Comparison of ENCODE assay signal across 24 mouse cellular contexts in genomic region chr17:34883332-34883731, GRCm38 (mm10). TPM values are rescaled to one million over a fixed set of nuclear protein-coding genes. Genes with fewer than 3 reads are reported as not detected.
A peak's percentile ranks its signal among the peaks of the same experiment; 100 is the strongest.
DNase-seq lines count a peak whose midpoint lies in the region; ATAC-seq and TF ChIP-seq lines count a peak whose summit lies in the region.
"Had no signal": no experiment of that assay in that cellular context is flagged by ENCODE, and none has a peak within 500 bp of the region (broad histone marks: within the 10 kb centered on the region; RNA-seq: fewer than 3 reads in every experiment).

No protein-coding gene starts in this region.

- no peak for DNase-seq in layer of hippocampus, adult 2 months (ENCODE audit: low spot score in 2 of 2)
- no peak for DNase-seq in layer of hippocampus, adult 11-12 months (ENCODE audit: low spot score)
- peak; percentile 40 for DNase-seq in MEL (ENCODE audit: low read depth, low spot score)
- DNase-seq in adrenal gland, postnatal 14 days: no peak
- DNase-seq in frontal cortex, adult 2 months (ENCODE audit: extremely low spot score in 1 of 2, low spot score in 1 of 2): no peak
- DNase-seq: adrenal gland, postnatal 10 days; cerebellum, adult 9-11 months; heart, postnatal 10 days; kidney, adult 9 months; layer of hippocampus, postnatal 36 days; lung, embryonic 14.5 days; spleen, adult 18-20 months; thymus, postnatal 14 days had no signal

- H3K4me3 ChIP-seq in layer of hippocampus, adult 2 months: no peak overlapping the region
- no peak overlapping the region for H3K4me3 ChIP-seq in MEL (ENCODE audit: control insufficient read depth in 1 of 2, insufficient read depth in 1 of 2, low read depth in 2 of 2, low read length in 2 of 2)
- no peak overlapping the region for H3K4me3 ChIP-seq in midbrain, embryonic 15.5 days
- H3K4me3 ChIP-seq: hindbrain, embryonic 15.5 days; limb, embryonic 15.5 days; neural tube, embryonic 13.5 days had no signal

- no peak for TF ChIP-seq POLR2A in MEL (IDR thresholded peaks at IDR 0.05; ENCODE audit: control insufficient read depth in 1 of 2, insufficient read depth in 1 of 2, low read depth in 1 of 2, low read length in 2 of 2, poor library complexity in 1 of 2)

- H3K27me3 ChIP-seq in MEL (ENCODE audit: control insufficient read depth in 1 of 2, insufficient read depth in 2 of 2, low read length in 2 of 2): no peaks in the 10 kb centered on the region
- peaks cover 2% of the 10 kb centered on the region; the same call in 1 of the 2 replicates for H3K27me3 ChIP-seq in midbrain, embryonic 15.5 days (replicated peaks)

- no peaks in the 10 kb centered on the region for H3K79me2 ChIP-seq in MEL (ENCODE audit: control insufficient read depth, insufficient read depth, low read length, poor library complexity)

- no peaks in the 10 kb centered on the region for H3K36me3 ChIP-seq in MEL (ENCODE audit: control insufficient read depth in 1 of 2, insufficient read depth in 2 of 2, low read length in 2 of 2)
- no peaks in the 10 kb centered on the region for H3K36me3 ChIP-seq in midbrain, embryonic 15.5 days (replicated peaks)
- H3K36me3 ChIP-seq: hindbrain, embryonic 15.5 days; limb, embryonic 15.5 days; neural tube, embryonic 13.5 days had no signal

- no peak overlapping the region for H3K4me2 ChIP-seq in midbrain, embryonic 15.5 days
- H3K4me2 ChIP-seq: hindbrain, embryonic 15.5 days; limb, embryonic 15.5 days; lung, embryonic 14.5 days; neural tube, embryonic 13.5 days had no signal

- TF ChIP-seq CTCF in layer of hippocampus, adult 2 months (conservative IDR thresholded peaks at IDR 0.05): peak; percentile 34
- peak in 1 of 3 experiments; percentile 19; a peak in 2 of 6 replicates for TF ChIP-seq CTCF in MEL (IDR thresholded peaks at IDR 0.05 in 2 of 3, conservative IDR thresholded peaks at IDR 0.05 in 1 of 3; ENCODE audit: control insufficient read depth in 1 of 3, insufficient read depth in 1 of 3, low read depth in 2 of 3, low read length in 3 of 3, poor library complexity in 1 of 3, severe bottlenecking in 1 of 3)

- H3K27ac ChIP-seq in layer of hippocampus, adult 2 months: no peak overlapping the region
- no peak overlapping the region for H3K27ac ChIP-seq in MEL (ENCODE audit: control insufficient read depth, low read depth, low read length)
- no peak overlapping the region for H3K27ac ChIP-seq in midbrain, embryonic 15.5 days
- H3K27ac ChIP-seq: hindbrain, embryonic 15.5 days; limb, embryonic 15.5 days; neural tube, embryonic 13.5 days had no signal

- no peak for TF ChIP-seq EP300 in MEL (IDR thresholded peaks at IDR 0.05; ENCODE audit: low read depth in 1 of 2, low read length in 2 of 2)

- 71% methylated on average over 3 of the region's 3 CpGs for WGBS in midbrain, embryonic 15.5 days

- H3K9me3 ChIP-seq in MEL (replicated peaks; ENCODE audit: insufficient read depth, low read length): no peaks in the 10 kb centered on the region
- H3K9me3 ChIP-seq in midbrain, embryonic 15.5 days: no peaks in the 10 kb centered on the region
- H3K9me3 ChIP-seq: hindbrain, embryonic 15.5 days; limb, embryonic 15.5 days; neural tube, embryonic 13.5 days had no signal

- peak; percentile 61; the same call in 1 of the 2 replicates for ATAC-seq in common myeloid progenitor, adult 5-6 weeks (replicated peaks; ENCODE audit: low read depth, poor library complexity, severe bottlenecking)
- peak; percentile 68 for ATAC-seq in megakaryocyte progenitor cell, adult 5-6 weeks (replicated peaks; ENCODE audit: poor library complexity)
- no peak for ATAC-seq in midbrain, embryonic 15.5 days (replicated peaks)
- ATAC-seq: forebrain, embryonic 14.5 days had no signal

- H3K9ac ChIP-seq in MEL (ENCODE audit: control insufficient read depth, low read depth, low read length, poor library complexity, severe bottlenecking): no peak overlapping the region
- H3K9ac ChIP-seq in midbrain, embryonic 15.5 days: no peak overlapping the region
- H3K9ac ChIP-seq: hindbrain, embryonic 15.5 days; limb, embryonic 15.5 days; lung, embryonic 14.5 days; neural tube, embryonic 13.5 days had no signal

- TF ChIP-seq RAD21 in MEL (IDR thresholded peaks at IDR 0.05; ENCODE audit: low read depth, low read length): no peak

- no peaks in the 10 kb centered on the region for H3K4me1 ChIP-seq in MEL (ENCODE audit: control insufficient read depth in 1 of 2, insufficient read depth in 2 of 2, low read length in 2 of 2)
- H3K4me1 ChIP-seq in midbrain, embryonic 15.5 days: no peaks in the 10 kb centered on the region
- H3K4me1 ChIP-seq: hindbrain, embryonic 15.5 days; neural tube, embryonic 13.5 days had no signal

TF ChIP-seq in MEL, 35 proteins besides CTCF, POLR2A, EP300 and RAD21 (continues in another document):
- no peak for TF ChIP-seq MYC (IDR thresholded peaks at IDR 0.05; ENCODE audit: low read depth, low read length)
- no peak for TF ChIP-seq POLR2AphosphoS2 (IDR thresholded peaks at IDR 0.05; ENCODE audit: low read length)
- TF ChIP-seq JUND (IDR thresholded peaks at IDR 0.05; ENCODE audit: low read depth, low read length): no peak
- TF ChIP-seq KAT2A (conservative IDR thresholded peaks at IDR 0.05; ENCODE audit: low read depth, low read length): no peak
- TF ChIP-seq NELFE (IDR thresholded peaks at IDR 0.05; ENCODE audit: low read depth, low read length): no peak
- TF ChIP-seq SMC3 (IDR thresholded peaks at IDR 0.05; ENCODE audit: low read depth, low read length): no peak
- no peak for TF ChIP-seq MEF2A (IDR thresholded peaks at IDR 0.05; ENCODE audit: extremely low read depth, insufficient replicate concordance, low read depth, low read length, poor library complexity, severe bottlenecking)
- TF ChIP-seq MAX (IDR thresholded peaks at IDR 0.05; ENCODE audit: low read length): no peak
- no peak for TF ChIP-seq GABPA (IDR thresholded peaks at IDR 0.05; ENCODE audit: low read depth, low read length)
- no peak for TF ChIP-seq TBP (IDR thresholded peaks at IDR 0.05; ENCODE audit: low read depth, low read length)

RNA-seq across cellular contexts. Expression of gene Gm20547, which starts 1.5 kb away (rescaled TPM):
- not detected for total RNA-seq in layer of hippocampus, adult 2 months (2021)
- not detected in 2 replicates for total RNA-seq in MEL (2012; rRNA removed)
- polyA plus RNA-seq in MEL (2012; ENCODE audit: insufficient read depth in 1 of 2, insufficient read length in 2 of 2, low read depth in 1 of 2, low replicate concordance in 2 of 2, missing spikeins in 1 of 2): under 1 TPM in 1 of 2 experiments, not detected in 1; 0.03 TPM
- total RNA-seq in common myeloid progenitor, adult 5-6 weeks (2017): not detected in 2 replicates
- total RNA-seq in megakaryocyte progenitor cell, adult 5-6 weeks (2015): not detected in 2 replicates
- not detected in 2 replicates for total RNA-seq in megakaryocyte progenitor cell, adult 5-6 weeks (2017)
- total RNA-seq in adrenal gland, postnatal 14 days (2021): not detected in 2 replicates
- 0.18 TPM in 1 of 2 replicates, not detected in the other for polyA plus RNA-seq in midbrain, embryonic 15.5 days (2015; fragmentation: Nextera tagmentation; extraction: Ambion mirVana)
- 0.08 TPM in 1 of 2 replicates, not detected in the other for polyA plus RNA-seq in frontal cortex, adult 2 months (2012; rRNA removed)
- total RNA-seq: gastrocnemius, adult 8-10 months; heart, postnatal 10 days; layer of hippocampus, postnatal 36 days; left cerebral cortex, postnatal 25 days had no signal
- polyA plus RNA-seq: forebrain, embryonic 14.5 days; hindbrain, embryonic 15.5 days; large intestine, adult 2 months; limb, embryonic 15.5 days; lung, embryonic 14.5 days; neural tube, embryonic 13.5 days; stomach, embryonic 14.5 days had no signal

RNA-seq across cellular contexts. Expression of gene Zbtb12, which starts 4.0 kb away (rescaled TPM):
- 1 to 10 TPM; 7.5 to 9.0 TPM for total RNA-seq in layer of hippocampus, adult 2 months (2021)
- total RNA-seq in MEL (2012; rRNA removed): 6.6 and 7.6 TPM in 2 replicates
- polyA plus RNA-seq in MEL (2012; ENCODE audit: insufficient read depth in 1 of 2, insufficient read length in 2 of 2, low read depth in 1 of 2, low replicate concordance in 2 of 2, missing spikeins in 1 of 2): 10 to 100 TPM in 1 of 2 experiments, not detected in 1; 24.3 TPM
- total RNA-seq in common myeloid progenitor, adult 5-6 weeks (2017): 11.1 and 16.2 TPM in 2 replicates
- 7.7 and 9.9 TPM in 2 replicates for total RNA-seq in megakaryocyte progenitor cell, adult 5-6 weeks (2015)
- 13.6 and 15.1 TPM in 2 replicates for total RNA-seq in megakaryocyte progenitor cell, adult 5-6 weeks (2017)
- total RNA-seq in adrenal gland, postnatal 14 days (2021): 13.8 and 15.2 TPM in 2 replicates
- polyA plus RNA-seq in midbrain, embryonic 15.5 days (2015; fragmentation: Nextera tagmentation; extraction: Ambion mirVana): 17.4 and 17.5 TPM in 2 replicates
- polyA plus RNA-seq in frontal cortex, adult 2 months (2012; rRNA removed): 7.5 and 8.8 TPM in 2 replicates

RNA-seq across cellular contexts. Expression of gene C2, which starts 14.7 kb away (rescaled TPM):
- total RNA-seq in layer of hippocampus, adult 2 months (2021): 1 to 10 TPM; 1.1 to 1.8 TPM
- 1.6 and 2.2 TPM in 2 replicates for total RNA-seq in MEL (2012; rRNA removed)
- polyA plus RNA-seq in MEL (2012; ENCODE audit: insufficient read depth in 1 of 2, insufficient read length in 2 of 2, low read depth in 1 of 2, low replicate concordance in 2 of 2, missing spikeins in 1 of 2): 1 to 10 TPM in 1 of 2 experiments, not detected in 1; 9.4 TPM
- total RNA-seq in common myeloid progenitor, adult 5-6 weeks (2017): 2.8 and 10.0 TPM in 2 replicates
- total RNA-seq in megakaryocyte progenitor cell, adult 5-6 weeks (2015): 5.1 and 7.8 TPM in 2 replicates
- total RNA-seq in megakaryocyte progenitor cell, adult 5-6 weeks (2017): 1.6 and 1.9 TPM in 2 replicates
- total RNA-seq in adrenal gland, postnatal 14 days (2021): 43.2 and 54.5 TPM in 2 replicates
- polyA plus RNA-seq in midbrain, embryonic 15.5 days (2015; fragmentation: Nextera tagmentation; extraction: Ambion mirVana): 2.1 and 3.1 TPM in 2 replicates
- polyA plus RNA-seq in frontal cortex, adult 2 months (2012; rRNA removed): 2.9 and 3.2 TPM in 2 replicates

RNA-seq across cellular contexts. Expression of gene Ehmt2, which starts 14.9 kb away (rescaled TPM):
- total RNA-seq in layer of hippocampus, adult 2 months (2021): 100 to 1,000 TPM; 181 to 190 TPM
- 66.6 and 67.4 TPM in 2 replicates for total RNA-seq in MEL (2012; rRNA removed)
- 100 to 1,000 TPM in 1 of 2 experiments, not detected in 1; 113 TPM for polyA plus RNA-seq in MEL (2012; ENCODE audit: insufficient read depth in 1 of 2, insufficient read length in 2 of 2, low read depth in 1 of 2, low replicate concordance in 2 of 2, missing spikeins in 1 of 2)
- 96.6 and 107 TPM in 2 replicates for total RNA-seq in common myeloid progenitor, adult 5-6 weeks (2017)
- 72.4 and 73.5 TPM in 2 replicates for total RNA-seq in megakaryocyte progenitor cell, adult 5-6 weeks (2015)
- total RNA-seq in megakaryocyte progenitor cell, adult 5-6 weeks (2017): 107 and 108 TPM in 2 replicates
- 112 and 134 TPM in 2 replicates for total RNA-seq in adrenal gland, postnatal 14 days (2021)
- polyA plus RNA-seq in midbrain, embryonic 15.5 days (2015; fragmentation: Nextera tagmentation; extraction: Ambion mirVana): 113 and 119 TPM in 2 replicates
- polyA plus RNA-seq in frontal cortex, adult 2 months (2012; rRNA removed): 268 and 290 TPM in 2 replicates

RNA-seq across cellular contexts. Expression of gene Cfb, which starts 21.0 kb away (rescaled TPM):
- not detected for total RNA-seq in layer of hippocampus, adult 2 months (2021)
- total RNA-seq in MEL (2012; rRNA removed): 0.19 and 0.20 TPM in 2 replicates
- polyA plus RNA-seq in MEL (2012; ENCODE audit: insufficient read depth in 1 of 2, insufficient read length in 2 of 2, low read depth in 1 of 2, low replicate concordance in 2 of 2, missing spikeins in 1 of 2): 1 to 10 TPM in 1 of 2 experiments, not detected in 1; 3.1 TPM
- not detected in 2 replicates for total RNA-seq in common myeloid progenitor, adult 5-6 weeks (2017)
- total RNA-seq in megakaryocyte progenitor cell, adult 5-6 weeks (2015): not detected in 2 replicates
- total RNA-seq in megakaryocyte progenitor cell, adult 5-6 weeks (2017): not detected in 2 replicates
- 36.2 and 180 TPM in 2 replicates for total RNA-seq in adrenal gland, postnatal 14 days (2021)
- 2.6 and 3.3 TPM in 2 replicates for polyA plus RNA-seq in midbrain, embryonic 15.5 days (2015; fragmentation: Nextera tagmentation; extraction: Ambion mirVana)
- 0.29 and 0.44 TPM in 2 replicates for polyA plus RNA-seq in frontal cortex, adult 2 months (2012; rRNA removed)
